Mouse (Mus musculus): ENCODE data around the gene Lyz1.
"Not testable (repeated sequence)": the region's sequence is repeated elsewhere in the genome, so short reads cannot be mapped to it uniquely, and the experiment has no call there.

The Lyz1 gene

DNA sequence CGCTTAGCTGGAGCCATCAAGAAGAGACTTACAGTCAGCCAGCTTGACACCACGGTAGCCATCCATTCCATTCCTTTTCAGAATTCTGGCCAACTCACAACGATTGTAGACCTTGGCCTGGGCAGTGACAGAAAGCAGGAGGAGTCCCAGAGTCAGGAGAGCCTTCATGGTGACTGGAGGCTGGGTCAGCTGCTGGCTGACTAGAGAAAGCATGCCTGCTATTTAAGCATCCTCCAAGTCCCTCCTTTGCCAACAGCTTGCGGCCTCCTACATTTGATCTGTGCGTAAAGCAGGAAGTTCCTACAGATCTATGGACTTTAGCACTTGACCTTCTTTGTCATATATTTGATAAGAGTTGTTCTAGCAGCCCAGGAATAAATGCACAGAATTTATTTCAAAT lies at the start of gene Lyz1:
Gene Lyz1 (minus strand): TSS at position 198 of the 400 bp plus-strand sequence.
- no peak for DNase-seq (ENCODE audit: low spot score)

DNA sequence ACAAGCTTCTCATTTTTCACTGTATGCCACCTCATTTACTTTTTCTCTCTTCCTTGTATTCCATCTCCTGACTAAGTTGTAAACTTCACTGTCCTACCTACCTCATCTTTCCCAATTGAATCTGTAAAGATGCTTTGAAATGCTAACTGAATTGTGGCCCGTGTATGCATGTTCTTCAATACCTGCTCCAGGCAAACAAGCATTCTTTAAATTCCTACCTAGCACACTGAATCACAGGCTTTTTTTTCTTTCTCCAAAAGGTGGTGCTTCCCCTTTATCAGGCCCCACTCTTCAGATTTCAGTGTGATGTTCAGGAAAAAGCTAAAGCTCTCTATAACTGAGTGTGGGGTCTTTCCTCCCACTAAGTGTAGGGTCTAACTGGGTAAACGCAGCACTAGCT lies 49.7 kb upstream of the Lyz1 start:
- no peak for DNase-seq (ENCODE audit: low spot score)

DNA sequence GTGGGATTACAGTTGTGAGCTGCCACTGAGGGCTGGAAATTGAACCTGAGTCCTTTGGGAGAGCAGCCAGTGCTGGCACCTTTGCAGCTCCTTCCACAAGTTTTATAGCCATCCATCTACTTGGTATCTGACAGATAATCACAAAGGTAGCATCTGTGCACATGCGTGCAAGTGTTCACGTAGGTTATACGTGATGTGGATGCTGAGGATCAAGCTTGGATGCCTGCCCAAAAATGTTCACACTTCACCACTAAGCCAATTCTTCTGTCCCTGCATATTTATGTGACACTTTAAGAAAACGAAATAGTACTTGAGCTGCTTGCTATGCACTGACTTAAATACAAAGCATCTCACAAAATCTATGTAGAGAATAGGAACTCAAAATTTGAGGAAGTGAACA lies 48.4 kb upstream of the Lyz1 start:
- no peak for DNase-seq (ENCODE audit: low spot score)

DNA sequence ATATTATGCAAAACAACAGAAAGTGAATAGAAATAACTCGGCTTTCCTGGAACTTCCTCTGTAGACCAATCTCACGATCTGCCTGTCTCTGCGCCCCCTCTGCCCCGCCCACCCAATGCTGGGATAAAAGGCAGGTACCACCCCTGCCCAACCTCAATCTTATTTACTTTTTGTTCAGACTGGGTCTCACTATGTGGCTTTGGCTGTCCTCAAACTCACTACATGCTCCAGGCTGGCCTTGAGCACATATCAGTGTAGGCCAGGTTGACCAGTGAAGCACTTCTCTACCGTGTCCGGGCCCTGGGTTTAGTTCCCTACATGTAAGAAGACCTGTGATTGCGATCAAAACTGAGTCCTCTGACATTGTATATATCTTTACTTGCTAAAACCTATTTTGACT lies 46.6 kb upstream of the Lyz1 start:
- no peak for DNase-seq (ENCODE audit: low spot score)

DNA sequence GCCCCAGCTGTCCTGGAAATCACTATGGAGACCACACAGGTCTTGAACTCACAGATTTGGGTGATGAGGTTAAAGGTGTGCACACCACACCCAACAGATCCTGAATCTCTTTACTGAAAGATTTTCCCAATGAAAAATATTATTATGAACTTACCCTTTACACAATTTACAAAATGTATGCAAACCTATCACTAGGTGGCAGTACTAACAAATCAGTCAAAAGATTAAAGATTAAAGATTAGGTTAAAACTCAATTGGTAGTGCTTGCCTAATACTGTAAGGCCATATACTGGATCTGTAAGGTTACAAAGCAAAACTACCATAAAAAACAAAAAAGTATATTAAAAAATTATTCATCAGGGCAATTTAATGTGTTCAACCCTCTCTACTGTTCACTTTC lies 45.3 kb upstream of the Lyz1 start:
- no peak for DNase-seq (ENCODE audit: low spot score)

DNA sequence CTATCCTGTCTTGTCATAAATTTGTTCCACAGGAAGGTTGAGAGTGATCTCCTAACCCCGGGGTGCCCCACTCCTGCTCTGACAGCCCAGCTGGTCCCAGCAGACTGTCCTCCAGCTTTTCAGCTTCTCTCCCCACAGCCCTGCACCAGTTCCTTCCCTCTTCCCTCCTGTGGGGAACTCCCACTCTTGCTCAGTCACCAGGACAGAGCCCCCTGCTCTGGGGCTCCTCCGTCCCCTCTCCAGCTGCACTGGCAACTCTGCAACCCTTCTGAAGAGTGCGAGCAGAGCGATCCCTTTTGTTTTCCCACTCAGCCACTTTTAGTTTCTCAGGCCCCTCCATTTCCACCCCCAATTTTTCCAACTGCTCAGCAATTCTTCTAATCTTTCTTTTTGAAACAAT lies 43.0 kb upstream of the Lyz1 start:
- no peak for DNase-seq (ENCODE audit: low spot score)

DNA sequence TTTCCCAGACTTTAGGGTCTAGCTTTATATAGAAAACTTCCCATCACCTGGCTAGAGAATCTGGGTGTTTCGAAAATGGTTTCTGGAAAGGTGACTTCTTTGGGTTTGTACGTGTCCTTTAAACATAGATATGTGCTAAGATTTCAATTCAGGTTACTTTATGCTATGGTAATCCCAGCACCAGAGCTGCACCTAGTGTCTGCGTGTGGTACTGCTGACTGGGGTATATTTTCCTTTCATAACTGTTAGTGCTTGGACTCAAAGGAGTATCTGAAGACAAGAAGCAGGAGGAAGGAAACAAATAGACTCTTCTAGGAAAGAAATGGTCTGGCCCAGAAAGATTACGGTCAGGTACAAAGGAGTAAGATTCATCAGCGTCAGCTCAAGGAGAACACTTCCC lies 37.9 kb upstream of the Lyz1 start:
- DNase-seq (ENCODE audit: low spot score): peak; percentile 47

DNA sequence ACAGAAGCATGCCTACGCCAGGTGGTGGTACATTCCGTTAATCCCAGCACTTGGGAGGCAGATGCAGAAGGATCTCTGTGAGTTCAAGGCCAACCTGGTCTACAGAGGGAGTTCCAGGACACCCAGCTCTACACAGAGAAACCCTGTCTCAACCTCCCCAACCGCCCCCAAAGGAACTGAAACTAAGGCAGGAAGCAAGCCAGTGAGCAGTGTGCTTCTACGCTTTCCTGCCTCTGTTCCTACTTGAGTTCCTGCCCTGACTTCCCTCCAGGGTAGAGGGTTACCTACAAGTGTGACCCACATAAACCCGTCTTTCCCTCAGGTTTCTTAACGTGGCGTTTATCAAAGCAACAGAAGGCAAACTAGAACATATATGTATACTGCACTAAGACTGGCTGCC lies 31.1 kb upstream of the Lyz1 start:
- no peak for DNase-seq (ENCODE audit: low spot score)

DNA sequence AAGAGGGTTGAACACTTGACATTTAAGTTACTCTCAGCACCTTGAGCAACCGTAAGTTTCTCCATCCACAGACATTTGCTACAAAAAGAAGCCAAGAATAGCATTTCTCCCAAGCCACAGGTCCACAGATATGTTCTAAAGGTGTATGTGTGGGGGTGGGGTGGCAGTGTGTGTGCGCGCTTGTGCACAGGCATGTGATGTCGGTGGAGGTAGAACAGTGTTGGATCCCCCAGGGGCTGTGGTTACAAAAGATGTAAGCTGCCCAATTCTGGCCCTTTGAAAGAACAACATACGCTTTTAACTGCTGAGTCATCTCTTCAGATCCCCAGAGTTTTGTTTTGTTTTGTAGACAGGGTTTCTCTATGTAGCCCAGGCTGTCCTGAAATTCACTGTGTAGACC lies 30.0 kb upstream of the Lyz1 start:
- DNase-seq (ENCODE audit: low spot score): no peak

DNA sequence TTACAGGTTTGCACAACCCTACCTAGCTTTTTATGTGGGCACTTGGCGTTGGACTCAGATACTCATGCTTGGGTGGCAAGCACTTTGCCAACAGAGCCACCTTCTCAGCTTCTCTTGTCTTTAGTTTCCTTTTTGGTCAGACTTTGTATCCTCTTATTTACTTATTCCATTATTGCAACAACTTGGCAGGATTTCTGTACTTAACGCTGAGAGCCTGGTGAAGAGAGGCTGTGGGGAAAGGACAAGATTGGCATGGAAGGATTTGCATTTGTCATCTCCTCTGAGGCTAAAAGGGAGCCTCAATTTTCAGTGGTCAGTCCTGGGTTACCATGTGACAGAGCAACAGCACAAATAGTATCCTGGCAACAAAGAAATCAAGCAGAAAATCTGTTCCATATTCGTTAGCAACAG lies 27.9 kb upstream of the Lyz1 start:
- no peak for DNase-seq (ENCODE audit: low spot score)

DNA sequence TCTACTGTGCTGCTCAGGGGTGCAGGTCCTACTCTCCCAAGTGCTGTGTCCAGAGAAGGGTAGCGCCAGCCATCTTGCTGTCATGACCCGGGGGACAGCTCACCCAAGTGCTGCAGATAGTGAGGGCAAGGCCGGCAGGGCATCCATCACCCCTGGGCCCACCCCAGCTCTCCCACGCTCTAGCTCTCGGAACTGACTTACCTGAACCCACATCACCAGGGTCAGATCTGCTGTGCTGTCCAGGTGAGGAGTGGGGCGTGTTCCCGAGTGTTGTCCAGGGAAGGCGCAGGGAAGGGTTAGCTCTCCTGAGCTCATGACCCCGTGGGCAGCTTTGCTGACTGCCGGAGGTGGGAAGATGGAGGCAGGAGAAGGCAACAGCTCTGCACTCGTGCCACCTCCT lies 23.7 kb upstream of the Lyz1 start:
- no peak for DNase-seq (ENCODE audit: low spot score)

DNA sequence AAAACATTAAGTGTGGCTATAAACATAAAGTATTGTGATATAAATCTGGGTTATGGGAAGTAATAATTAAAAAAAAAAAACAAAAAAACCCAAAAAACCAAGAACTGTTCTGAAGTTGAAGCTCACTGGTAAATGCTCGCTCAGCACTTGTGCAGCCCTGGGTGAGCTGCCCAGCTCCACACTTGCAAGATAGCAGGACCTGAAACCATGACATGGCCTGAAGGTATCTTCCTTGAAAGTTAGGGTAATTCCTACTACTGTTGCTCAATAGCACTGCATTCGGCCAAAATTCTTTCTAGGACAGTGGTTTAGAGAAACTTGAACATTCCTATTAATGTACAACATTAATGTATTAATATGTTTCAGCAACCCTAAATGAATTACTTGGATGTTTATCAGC lies 20.5 kb upstream of the Lyz1 start:
- no peak for DNase-seq (ENCODE audit: low spot score)

DNA sequence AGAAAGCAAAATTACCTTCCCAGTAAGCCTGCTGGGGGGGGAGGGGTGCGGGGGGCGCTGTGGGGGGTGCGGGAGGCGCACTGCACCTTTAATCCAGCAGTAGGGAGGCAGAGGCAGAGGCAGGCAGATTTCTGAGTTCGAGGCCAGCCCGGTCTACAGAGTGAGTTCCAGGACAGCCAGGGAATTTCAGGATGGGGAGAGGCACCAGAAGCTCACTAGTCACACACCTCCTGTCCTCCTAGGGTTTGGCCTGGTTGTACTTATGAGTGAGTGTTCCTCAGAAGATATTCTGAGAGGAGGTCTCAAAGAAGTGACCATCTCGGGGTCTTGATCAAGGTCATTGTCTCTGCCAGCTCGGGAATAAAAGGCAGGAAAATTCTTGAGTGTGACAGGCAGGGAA lies 19.5 kb upstream of the Lyz1 start:
- DNase-seq (ENCODE audit: low spot score): no peak

DNA sequence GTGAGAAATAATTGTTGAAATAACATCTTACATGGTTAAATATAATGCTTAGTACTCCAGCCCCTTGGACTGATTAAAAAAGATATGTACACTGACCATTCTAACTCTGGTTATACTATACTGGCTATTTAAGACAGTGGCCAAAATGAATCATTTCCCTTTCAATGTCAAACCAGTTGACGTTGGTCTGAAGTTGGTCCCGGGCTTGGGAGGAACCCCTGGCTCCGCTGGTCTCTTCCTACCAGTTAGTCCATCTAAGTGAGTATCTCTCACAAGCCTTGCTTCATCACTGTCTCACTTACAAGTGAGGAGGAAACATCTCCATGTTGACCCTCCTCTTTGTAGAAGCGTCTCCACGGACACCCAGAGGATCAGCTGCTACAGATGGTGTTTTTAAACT lies 11.7 kb upstream of the Lyz1 start:
- DNase-seq (ENCODE audit: low spot score): no peak

DNA sequence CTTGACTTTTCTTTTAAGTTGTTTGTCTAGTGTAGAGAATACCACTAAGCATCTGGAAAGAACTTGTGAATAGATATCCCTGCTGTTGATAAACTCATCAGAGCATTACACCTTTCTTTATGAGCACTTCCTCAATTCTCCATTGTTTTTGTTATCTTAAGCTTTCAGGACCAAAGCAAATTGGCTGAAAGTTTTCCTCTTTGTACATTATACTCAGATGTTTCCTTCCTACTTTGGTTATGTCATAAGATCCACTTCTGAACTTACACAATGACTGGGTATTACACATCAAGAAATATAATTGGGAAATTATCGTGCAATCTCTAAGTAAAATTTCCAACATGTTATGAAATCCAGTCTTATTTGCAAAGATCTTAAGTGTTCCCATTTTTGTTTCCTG lies 9.0 kb upstream of the Lyz1 start:
- DNase-seq (ENCODE audit: low spot score): no peak

DNA sequence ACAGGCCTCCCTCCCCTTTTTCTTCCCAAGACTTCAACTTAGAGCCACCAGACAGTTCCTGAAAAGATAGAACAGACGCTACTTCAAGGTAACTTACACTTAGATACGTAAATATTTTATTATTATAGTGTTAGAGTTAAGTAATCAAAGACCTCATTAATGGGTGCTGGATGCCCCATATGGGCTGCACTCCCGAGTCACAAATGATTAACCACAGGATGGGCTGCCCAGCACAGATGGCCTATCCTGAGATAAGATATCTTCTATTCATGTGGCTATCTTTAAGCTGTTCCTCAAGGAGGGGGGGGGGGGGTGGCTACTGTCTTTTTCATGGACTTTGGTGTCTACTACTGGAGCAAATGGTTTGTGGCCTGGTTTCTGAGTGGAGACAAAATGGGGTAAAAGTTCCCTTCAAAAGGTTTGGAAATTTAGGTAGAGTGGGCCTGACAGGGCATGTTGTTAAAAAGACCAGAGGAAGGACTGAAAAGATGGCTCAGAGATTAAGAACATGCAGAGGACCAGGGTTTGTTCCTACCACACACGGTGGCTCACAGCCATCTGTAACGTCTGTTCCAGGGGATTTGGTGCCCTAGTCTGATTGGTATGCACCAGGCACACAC lies 7.3 kb upstream of the Lyz1 start:
- no peak for DNase-seq (ENCODE audit: low spot score)

DNA sequence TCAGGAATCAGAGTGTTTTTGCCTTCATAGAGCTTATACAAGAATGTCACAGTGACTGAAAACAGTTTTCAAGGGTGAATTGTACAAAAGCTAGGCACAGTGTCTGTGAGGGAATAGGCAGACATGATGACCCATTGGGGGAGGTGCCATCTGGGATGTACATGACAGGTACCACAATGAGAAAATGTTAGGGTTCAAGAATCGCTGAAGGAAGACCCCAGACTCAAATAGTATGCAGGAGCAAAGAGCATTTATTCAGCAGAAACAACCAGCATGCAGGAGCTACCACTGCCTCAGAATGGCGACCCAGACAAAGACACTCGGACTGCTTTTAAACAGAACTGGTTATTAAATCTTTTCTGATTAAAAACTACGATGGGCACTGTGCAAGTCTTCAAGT lies 6.4 kb upstream of the Lyz1 start:
- no peak for DNase-seq (ENCODE audit: low spot score)

DNA sequence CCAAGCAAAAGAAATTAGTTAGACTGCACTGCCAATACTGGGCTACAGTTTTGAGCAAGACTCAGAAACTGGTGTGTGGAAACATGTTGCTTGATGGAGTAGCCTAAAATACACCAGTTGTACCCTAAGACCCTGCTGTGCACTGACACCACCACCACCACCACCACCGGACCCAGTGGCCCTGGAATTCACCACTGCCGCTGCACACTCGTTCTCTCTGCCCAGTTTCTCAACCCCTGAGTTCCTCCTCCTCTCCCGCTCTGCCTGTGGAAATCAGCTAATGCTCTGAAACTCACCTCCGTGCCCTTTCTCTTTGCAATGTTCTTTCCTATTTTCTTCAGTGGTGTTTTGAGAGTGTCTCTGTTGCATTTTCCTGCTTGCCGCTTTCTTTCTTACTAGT lies 5.7 kb upstream of the Lyz1 start:
- DNase-seq (ENCODE audit: low spot score): no peak

DNA sequence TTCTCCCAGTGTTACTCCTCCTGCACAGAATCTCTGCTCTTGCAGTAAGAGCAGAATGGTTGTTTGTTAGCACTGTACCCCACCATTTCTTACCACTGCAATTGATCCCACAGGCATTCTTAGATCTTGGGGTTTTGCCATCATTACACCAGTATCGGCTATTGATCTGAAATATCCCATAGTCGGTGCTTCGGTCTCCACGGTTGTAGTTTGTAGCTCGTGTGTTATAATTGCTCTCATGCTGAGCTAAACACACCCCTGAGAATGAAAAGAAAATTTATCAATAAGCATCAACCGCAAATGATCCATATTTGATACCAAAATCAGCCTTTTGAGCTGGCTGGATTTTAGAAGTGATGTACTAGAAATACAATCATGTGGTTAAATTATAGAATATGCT lies 1.7 kb downstream of the Lyz1 start:
- DNase-seq (ENCODE audit: low spot score): not testable (repeated sequence)

DNA sequence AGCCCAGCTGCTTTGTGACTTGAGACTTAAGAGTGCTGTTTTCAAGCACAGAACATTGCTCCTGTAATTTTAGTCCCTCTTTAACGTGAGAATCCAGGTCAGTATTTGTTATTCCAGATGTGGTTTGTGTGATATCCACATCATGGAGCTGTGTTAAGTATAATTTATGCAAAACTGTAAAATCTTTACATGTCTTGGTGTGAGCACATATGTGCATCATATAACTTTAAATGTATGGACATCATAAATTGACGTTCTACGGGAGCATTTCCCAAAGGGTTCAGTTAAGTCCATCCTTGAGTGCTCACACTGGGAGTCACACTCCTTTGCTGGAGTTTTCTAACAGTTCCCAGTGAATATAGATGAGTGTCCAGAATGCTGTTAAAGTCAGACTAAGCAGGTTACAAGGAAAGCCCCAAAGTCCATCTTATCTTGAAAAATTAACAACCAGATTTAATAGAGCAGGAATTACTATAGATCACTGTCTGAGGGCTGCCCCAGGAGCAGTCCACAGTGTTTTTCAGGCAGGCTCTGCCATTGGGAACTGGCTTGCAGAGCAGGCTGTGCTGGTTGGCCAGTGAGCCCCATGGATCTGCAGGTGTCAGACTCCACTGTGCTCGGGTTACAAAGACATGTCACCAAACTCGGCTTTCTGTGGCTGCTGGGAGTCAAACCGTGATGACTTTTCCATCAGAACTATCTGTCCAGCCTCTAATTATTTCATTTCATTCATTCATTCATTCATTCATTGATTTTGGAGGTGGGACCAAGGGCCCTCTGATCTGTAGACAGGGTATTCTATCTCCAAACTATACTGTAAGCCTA lies 2.4 kb downstream of the Lyz1 start:
- DNase-seq (ENCODE audit: low spot score): no peak

DNA sequence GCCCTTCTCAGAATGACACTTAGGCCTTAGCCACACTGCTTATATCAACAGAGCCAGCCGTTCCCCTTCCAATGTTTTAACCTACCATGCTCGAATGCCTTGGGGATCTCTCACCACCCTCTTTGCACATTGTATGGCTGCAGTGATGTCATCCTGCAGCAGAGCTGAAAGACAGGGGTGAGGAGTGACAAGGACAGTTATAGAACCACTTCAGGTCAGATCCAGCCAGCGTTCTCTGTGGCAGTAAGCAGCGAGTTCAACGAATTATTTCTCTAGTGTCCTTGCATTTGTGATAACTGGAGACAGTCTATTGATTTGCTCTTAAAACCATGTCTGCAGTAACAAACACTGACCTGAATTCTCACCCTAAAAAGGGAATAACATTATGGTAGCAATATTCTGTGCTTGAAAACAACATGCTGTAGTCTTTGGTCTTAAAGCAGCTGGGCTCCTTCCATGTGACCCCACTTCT lies 3.6 kb downstream of the Lyz1 start:
- DNase-seq (ENCODE audit: low spot score): not testable (repeated sequence)

DNA sequence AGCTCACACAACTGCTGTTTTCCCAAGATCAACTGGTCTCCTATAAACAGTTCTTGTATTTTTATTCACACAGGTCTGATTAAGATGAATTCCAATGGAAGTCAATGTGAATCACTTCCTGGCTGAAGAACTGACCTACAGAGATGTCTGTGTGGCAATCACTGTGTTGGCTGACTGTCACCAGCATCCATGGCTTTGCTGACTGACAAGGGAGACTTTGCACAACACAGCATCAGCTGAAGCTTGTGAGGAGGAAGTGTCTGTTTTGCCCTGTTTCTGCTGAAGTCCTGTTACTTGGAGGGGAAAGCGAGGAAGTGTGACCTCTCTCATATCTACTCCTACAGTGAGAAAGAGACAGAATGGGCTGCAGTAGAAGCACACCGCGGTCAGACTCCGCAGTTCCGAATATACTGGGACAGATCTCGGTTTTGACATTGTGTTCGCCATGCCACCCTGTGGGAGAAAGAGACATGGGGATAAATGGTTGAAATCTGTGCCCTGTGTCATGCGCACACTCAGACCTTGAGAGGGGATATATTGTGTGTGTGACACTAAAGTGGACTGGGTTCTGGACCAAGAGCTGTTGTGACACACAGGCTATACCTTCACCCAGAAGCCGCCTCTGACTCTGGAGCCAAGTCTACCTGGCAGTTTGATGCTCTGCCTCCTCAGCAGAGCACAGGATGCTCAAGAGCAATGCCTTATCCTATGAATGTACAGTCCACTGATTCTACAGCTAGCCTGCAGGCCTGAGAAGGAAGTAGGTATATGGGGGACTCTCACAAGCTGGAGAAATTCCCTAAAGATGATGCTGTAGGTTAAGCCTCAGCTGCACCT lies 4.3 kb downstream of the Lyz1 start:
- no peak for DNase-seq (ENCODE audit: low spot score)
